Mouse (Mus musculus) kidney, adult 2 months (tissue): ENCODE results near the gene Atoh8.

Source experiments
- CTCF ChIP-seq: fragments of 200-500 bp; conservative IDR thresholded peaks from 2 replicates; pipeline ENCODE4 v1.5.1; 2011; ENCODE audit warnings: low read depth, mild to moderate bottlenecking, control low read depth, low read length, moderate library complexity, mixed read lengths; ENCODE audit not compliant: insufficient read depth, insufficient read length
- POLR2A ChIP-seq: fragments of 200-500 bp; IDR thresholded peaks from one replicate; pipeline ENCODE4 v1.6.1; 2011; ENCODE audit warnings: low read depth, low read length, control low read depth

DNA sequence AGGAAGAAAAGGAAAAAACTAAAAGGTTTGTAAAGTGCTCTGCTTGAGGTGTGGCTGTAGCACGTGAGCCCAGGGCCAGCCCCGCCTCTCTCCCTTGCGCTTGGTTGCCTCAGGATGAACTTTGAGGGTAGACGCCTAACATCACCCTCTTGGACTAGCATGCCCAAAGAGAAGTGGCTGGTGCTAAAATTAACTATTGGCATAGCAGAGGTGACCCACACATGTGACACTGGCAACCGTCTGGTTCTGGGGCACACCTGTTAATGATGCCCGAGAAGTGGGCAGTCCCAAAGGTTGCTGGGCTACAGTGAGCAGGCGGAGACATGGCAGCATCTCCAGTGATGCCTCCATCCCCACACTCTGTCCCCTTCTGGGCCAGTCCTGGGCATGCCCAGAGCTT, 24.1 kb upstream of the Atoh8 start:
- TF ChIP-seq CTCF (no peak), POLR2A (no peak)
